Mouse (Mus musculus) left cerebral cortex, adult 8-10 months (tissue): ENCODE data around the gene Pla2g2f. TPM values are rescaled to one million over a fixed set of nuclear protein-coding genes. Genes with fewer than 3 reads are reported as not detected.

Source experiments
- DNase-seq, 2 experiments: peaks; one replicate each; pipeline ENCODE4 v3.0.0; 2022; ENCODE audit warnings: low spot score in 2 of 2
- total RNA-seq, 4 experiments: library from RNA; stranded (reverse); gene quantifications; 2 replicates each; pipeline ENCODE4 v1.2.4; 2022

The Pla2g2f gene
- total RNA-seq, 4 experiments from 2014 or later: not detected

- DNase-seq: no peak
These were observed 4.8 kb upstream of the Pla2g2f start for GRCm38 (mm10) chr4:138762266-138762665.

- DNase-seq: no peak
These were observed 1.4 kb downstream of the Pla2g2f start for GRCm38 (mm10) chr4:138755983-138756382.

GRCm38 (mm10) chr4:138755439-138755838 is 2.0 kb downstream of the Pla2g2f start:
- no peak for DNase-seq

GRCm38 (mm10) chr4:138754432-138754831 is 3.0 kb downstream of the Pla2g2f start:
- no peak for DNase-seq

- no peak for DNase-seq
These were observed 3.8 kb downstream of the Pla2g2f start for GRCm38 (mm10) chr4:138753608-138754007.

- no peak for DNase-seq
These were observed 4.8 kb downstream of the Pla2g2f start for GRCm38 (mm10) chr4:138752603-138753002.

- DNase-seq: no peak
These were observed 8.9 kb downstream of the Pla2g2f start for GRCm38 (mm10) chr4:138748369-138749072.

GRCm38 (mm10) chr4:138747851-138748250 is 9.6 kb downstream of the Pla2g2f start:
- peak in 1 of 2 experiments; percentile 50 for DNase-seq

- DNase-seq: no peak
These were observed 10.6 kb downstream of the Pla2g2f start for GRCm38 (mm10) chr4:138746866-138747265.

- no peak for DNase-seq
These were observed 11.5 kb downstream of the Pla2g2f start for GRCm38 (mm10) chr4:138745884-138746283.

GRCm38 (mm10) chr4:138739136-138739851 is 18.1 kb downstream of the Pla2g2f start:
- DNase-seq: peak in 1 of 2 experiments; percentile 66

GRCm38 (mm10) chr4:138737031-138737430 is 20.4 kb downstream of the Pla2g2f start, which contains the start of gene Ubxn10:
TSS of gene Ubxn10 (minus strand) at chr4:138737167.
- no peak for DNase-seq

- DNase-seq: no peak
These were observed 22.6 kb downstream of the Pla2g2f start for GRCm38 (mm10) chr4:138734863-138735262.

- no peak for DNase-seq
These were observed 23.3 kb downstream of the Pla2g2f start for GRCm38 (mm10) chr4:138734105-138734504.

- no peak for DNase-seq
These were observed 28.3 kb downstream of the Pla2g2f start for GRCm38 (mm10) chr4:138729018-138729703.

- no peak for DNase-seq
These were observed 31.7 kb downstream of the Pla2g2f start for GRCm38 (mm10) chr4:138725751-138726150.

- peak in 1 of 2 experiments; percentile 53 for DNase-seq
These were observed 32.3 kb downstream of the Pla2g2f start for GRCm38 (mm10) chr4:138725127-138725461.

- peak in 1 of 2 experiments; percentile 85 for DNase-seq
These were observed 32.9 kb downstream of the Pla2g2f start, which contains the start of gene Pla2g2c for GRCm38 (mm10) chr4:138724354-138725126. TSS of gene Pla2g2c (plus strand) at chr4:138724792.

GRCm38 (mm10) chr4:138723493-138724281 is 33.7 kb downstream of the Pla2g2f start:
- DNase-seq: peak in 1 of 2 experiments; percentile 94

GRCm38 (mm10) chr4:138719264-138719596 is 38.2 kb downstream of the Pla2g2f start:
- no peak for DNase-seq
